Mouse (Mus musculus): Measurements from ENCODE around the gene Gpr84. TPM values are rescaled to one million over a fixed set of nuclear protein-coding genes. Genes with fewer than 3 reads are reported as not detected.

Gpr84 gene
- not detected for total RNA-seq (2022)

DNA sequence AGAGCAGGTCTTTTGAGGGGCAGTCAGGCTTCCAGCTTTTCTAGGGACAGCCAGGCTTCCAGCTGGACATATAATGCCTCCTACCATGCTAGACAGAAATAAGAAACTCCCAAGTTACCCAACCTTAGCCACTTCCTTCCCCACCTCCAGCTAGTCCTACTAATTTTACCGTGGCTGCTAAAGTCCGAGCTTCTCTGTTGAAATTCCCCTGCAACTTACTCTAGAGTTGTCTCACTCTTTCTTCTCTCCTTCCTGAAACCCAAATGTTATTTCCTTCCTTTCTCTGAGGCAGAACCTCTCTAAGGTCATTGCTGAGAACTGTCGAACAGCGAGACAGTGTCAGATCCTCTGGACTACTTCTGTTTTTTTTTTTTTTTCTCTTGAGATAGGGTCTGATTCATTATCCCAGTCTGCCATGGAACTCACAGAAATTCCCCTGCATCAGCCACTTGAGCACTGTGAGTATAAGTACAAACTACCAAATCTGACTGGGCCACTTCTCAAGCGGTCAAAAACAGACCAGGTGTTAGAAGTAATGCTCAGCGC, at the start of gene Gpr84:
Gene Gpr84 (minus strand): TSS at position 248 of the 546 bp plus-strand sequence.
- no peak for DNase-seq (ENCODE audit: low spot score)

DNA sequence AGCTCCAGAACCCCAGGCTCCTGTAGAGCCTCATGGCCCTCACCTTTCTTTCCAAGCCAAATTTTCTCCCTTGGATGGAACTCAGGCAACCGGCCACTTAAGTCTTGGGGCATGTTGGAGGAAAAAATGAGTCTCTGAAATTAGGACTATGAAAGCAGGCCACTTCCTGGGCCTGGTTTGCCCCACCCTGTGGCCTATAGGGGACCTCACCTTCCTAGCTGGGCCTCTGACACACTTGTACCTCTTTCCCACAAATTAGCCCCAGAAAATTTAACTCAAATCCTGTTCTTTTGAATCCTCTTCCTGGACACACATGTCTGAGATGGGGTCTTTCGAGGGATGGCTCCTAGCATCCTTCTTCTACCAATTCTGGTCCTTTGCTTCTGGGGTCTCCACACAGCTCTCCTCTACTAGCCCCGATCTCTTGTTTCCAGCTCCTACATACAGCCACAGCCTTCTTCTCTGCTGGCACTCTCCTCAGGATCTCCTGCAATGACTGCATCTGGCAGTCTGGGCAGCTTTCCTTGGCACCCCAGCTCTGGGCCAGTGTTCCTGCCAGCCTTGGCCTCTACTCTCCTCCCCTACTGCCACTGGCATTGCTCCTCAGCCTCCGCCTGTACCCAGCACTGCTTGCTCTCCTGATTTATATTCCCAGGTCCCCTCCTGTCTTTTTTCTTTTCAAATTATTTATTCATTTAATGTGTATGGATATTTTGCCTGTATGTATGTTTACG, 49.6 kb upstream of the Gpr84 start:
- no peak for DNase-seq (ENCODE audit: low spot score)

DNA sequence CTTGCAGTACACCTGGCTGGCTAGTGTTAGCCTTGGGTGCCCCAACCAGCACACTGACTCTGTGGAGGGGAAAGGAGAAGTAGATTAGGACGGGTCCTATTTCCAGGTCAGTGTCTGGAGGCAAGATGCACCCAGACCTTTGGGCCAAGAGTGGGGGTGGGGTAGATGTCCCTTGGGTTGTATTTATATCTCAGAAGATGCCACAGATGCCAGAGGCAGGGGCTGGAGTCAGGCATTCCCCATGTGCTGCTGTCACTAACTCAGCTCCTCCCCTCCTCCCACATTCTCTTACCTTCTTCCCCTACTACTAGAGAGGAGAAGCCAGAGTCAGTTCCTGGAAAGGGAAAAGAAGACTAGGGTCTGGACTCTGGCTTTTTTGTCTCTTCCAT, 48.7 kb upstream of the Gpr84 start:
- DNase-seq (ENCODE audit: low spot score) = no peak

DNA sequence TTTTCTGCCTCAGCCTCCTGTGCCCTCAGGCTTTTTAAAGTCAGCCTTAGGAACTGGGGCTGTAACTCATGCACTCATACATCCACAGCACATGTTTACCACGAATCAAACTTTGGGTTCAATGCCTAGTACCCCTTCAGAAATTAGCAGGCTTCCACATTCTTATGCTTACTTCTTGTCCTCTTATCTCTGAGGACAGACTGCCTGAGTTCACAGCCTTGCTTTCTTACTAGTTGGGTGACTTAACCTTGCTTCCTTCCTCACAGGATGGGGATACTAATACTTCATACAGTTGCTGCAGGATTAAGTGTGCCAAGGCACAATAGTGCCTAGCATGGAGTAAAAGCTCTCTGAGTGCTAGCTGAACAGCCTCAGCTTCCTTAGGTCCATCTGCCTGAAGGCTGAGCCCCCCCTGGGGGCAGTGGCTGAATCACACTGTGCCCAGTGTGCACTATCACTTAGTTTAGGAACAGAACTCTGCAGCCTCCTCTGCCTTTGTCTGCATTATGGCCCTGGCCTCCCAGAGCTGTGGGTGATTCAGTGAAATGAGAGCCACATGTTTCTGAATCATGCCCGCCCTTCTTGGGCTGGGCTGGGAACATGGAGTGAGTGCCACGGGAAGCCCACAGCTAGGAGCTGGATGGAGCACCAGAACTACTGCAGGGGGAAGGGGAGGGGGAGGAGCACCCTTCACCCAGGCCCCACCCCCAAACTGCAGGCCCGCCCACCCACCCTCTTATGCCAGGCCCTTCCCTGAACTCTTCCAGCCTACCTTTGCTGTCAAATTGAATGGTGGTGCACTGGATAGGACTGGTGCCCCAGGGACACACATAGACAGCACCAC, 48.1 kb upstream of the Gpr84 start:
- DNase-seq (ENCODE audit: low spot score) = no peak

DNA sequence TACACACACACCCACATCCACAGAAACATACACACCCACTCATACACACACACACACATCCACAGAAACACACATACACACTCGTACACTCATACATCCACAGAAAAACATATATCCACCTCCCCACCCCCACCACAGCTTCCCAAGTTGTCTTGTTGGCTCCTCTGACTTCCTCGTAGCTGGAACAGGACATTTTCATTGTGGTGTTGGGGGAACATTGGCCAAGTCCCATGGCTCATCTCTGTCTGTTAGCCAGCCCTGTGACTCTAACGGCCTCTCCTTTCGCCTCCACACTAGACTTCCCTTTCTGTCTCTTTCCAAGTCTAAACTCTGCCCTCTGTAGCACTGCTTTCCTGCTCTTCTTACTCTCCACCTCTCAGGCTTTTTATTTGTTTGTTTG, 47.4 kb upstream of the Gpr84 start:
- no peak for DNase-seq (ENCODE audit: low spot score)

DNA sequence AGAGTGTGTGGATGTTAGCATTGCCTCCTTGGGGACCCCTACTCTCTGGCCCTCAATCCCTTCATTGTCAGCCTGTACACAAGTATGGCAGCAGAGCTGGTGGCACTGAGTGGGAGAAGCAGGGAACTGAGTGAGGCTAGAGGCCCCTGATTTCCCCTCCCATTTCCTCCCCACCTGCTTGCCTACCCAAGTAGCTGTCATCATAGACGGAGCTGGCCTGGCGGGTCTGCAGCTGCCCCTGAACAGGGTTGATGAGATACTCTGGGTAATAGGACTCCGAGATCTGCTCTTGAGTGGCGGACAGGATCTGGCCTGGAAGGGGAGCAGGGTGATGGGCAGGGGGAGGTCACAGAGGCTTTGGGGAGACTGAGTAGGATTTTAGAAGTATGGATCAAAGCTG, 45.7 kb upstream of the Gpr84 start:
- no peak for DNase-seq (ENCODE audit: low spot score)

DNA sequence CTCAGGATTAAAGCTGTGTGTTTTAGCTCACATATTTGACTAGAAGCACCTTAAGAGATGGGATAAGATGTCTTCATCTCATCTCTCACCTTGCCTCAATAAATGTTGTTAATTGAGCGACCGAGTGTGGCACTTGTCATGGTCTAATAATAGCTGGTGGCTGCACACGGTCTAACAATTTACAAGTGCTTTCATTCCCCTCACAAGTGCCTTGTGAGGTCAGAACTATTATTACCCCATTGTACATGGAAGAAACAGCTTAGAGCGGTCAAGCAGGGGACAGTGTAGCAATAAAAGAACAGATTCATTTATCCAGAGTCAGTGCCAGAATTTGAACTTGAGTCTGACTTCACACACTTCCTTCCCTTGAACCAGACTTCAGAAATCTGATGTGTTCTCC, 45.0 kb upstream of the Gpr84 start:
- DNase-seq (ENCODE audit: low spot score) = no peak

DNA sequence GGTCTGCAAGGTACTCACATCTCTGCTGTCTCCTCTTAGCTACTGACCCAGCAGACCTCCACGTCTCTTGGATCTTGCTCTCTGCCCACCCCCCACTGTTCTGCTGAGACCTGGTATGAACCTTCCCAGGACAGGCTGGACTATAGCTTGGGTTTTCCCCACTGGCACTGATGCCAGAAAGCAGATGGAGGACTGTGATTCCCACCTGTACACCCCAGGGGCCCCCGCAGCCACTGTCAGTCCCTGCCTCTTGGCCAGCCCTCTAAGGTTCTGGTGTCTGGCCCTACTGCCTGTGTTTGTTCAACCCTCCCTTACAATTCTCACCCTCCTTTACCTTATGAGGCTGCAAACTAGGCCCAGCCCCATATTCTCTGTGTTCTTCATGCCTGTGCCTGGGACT, 44.3 kb upstream of the Gpr84 start:
- no peak for DNase-seq (ENCODE audit: low spot score)

DNA sequence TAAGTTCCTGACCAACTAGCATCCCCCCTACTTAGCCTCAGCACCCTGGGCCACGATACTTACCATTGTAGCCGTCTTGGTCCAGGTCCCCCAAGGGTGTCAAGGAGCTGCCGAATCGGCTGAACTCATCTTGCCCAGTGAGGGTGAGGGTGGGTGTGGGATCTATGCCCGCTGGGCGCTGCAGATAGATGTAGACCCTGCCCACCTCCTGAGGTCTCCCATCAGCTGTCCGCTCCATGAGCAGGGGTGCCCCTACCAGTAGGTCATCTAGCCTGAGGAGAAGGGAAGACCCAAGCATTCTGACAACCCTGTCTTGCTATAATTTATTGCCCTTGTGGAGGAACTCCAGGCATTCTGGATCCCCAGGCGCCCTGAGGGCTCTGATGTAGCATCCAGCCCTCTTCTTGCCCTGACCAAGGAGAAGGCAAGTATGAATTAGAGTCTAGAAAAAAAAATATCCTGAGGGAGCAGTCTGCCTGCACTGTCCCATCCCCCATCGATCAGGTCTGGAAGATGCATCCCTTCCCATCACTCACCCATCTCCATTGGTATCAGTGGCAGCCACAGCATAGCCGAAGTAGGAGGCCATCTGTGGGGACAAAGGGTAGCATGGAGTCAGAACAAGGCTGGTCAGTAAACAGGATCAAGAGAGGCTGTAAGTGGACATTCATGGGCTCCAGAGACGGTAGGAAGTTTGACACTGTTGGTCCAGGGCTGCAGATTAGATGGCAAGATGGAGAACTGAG, 43.3 kb upstream of the Gpr84 start:
- DNase-seq (ENCODE audit: low spot score) = no peak

DNA sequence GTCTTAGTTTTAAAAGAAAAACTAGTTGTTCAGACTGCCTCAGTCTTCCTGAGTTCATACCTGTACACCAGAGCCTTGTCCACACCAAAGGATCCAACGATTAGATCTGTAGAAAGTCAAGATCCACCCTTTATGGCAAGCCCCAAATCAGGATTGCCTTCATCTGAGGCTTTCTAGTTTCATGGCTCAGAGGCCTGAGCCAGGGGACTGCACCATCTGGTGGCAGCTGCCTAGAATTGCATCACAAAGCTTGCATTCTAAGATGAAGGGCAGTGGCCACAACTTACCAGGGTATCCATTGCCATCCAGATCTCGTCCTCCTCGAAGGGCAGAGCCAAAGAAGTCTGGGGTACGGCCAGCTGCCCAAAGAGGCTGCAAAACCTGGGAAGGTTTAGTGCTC, 42.4 kb upstream of the Gpr84 start:
- no peak for DNase-seq (ENCODE audit: low spot score)

DNA sequence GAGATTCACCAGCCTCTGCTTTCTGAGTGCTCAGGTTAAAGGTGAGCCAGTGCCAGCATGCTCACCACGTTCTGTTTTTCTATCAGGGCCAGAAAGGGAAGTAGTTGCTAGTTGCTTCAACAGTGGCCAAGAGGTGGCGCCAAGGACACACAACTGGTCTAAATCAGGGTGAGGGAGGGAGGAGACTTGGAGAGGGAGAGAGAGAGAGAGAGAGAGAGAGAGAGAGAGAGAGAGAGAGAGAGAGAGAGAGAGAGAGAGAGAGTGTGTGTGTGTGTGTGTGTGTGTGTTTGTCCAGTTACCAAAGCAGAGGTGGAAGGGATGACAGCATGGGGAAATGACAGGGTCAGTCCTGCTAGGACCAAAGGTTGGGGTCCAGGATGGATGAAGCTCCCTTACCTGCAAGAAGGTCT, 36.9 kb upstream of the Gpr84 start:
- DNase-seq (ENCODE audit: low spot score) = no peak

DNA sequence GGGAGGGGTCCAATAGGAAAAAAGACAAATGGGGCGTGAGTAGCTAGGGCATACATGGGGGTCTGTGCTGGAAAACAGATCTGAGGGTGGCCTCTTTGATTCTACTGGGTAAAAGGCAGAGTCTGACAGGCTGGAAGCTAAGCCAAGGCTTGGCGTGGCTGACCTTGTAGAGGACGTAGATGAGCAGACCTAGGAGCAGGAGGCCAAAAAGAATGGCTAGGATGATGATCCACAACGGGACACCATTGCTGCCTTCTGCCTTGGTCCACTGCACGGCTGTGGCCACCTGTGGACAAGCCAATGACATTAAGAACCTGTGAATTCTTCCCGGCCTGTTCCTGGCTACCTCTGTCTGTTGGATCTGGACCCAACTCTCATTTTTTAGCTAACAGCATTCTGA, 35.4 kb upstream of the Gpr84 start:
- DNase-seq (ENCODE audit: low spot score) = no peak

DNA sequence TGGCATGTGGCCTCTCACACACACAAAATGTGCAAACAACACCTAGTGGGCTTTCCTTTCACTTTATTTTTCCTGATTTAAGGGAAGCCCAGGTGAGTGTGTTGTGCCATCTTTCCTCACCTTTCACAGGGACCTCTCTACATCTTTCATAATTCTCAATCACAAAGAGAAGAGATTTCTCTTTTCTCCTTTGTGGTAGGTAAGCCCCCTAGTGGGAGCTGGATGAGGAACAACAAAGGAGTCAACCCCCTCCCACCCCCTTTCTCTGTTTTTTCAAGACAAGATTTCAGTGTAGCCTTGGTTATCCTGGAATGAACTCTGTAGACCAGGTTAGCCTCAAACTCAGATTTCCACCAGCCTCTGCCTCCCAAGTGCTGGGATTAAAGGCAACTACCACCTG, 33.1 kb upstream of the Gpr84 start:
- DNase-seq (ENCODE audit: low spot score) = no peak

DNA sequence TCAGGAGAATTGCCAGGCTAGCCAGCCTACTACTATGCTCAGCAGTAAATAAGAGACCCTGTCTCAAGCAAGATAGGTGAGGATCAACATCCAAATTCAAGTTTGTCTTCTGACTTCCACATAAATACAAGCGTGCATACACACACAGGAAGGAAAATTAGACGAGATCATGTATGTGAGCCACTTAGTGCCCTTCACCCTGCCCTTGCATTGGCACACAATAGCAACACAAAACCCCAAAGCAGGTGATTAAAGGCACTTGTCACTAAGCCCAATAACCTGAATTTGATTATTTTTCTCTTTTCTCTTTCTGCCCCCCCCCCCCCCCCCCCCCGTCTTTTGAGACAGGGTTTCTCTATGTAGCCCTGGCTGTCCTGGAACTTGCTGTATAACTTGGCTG, 32.6 kb upstream of the Gpr84 start:
- DNase-seq (ENCODE audit: low spot score) = no peak

DNA sequence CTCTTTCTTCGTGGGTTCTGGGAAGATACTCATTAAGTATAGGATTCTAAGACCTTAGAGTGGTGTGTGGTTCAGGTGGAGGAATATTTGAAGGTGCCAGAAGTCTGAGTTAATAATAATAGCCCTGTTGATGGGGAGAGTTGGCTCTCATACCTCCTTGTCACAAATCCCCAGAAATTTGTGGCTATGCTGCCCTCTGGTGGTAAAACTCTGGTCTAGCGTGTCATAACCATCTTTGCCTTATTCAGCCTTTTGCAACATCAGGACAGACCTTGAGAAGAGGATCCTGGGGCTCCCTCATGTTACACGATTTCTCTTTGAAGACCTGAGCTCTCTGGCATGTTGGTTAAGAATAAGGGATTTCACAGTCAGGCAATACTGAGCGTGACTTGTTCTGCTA, 32.0 kb upstream of the Gpr84 start:
- peak; percentile 84 for DNase-seq (ENCODE audit: low spot score)

DNA sequence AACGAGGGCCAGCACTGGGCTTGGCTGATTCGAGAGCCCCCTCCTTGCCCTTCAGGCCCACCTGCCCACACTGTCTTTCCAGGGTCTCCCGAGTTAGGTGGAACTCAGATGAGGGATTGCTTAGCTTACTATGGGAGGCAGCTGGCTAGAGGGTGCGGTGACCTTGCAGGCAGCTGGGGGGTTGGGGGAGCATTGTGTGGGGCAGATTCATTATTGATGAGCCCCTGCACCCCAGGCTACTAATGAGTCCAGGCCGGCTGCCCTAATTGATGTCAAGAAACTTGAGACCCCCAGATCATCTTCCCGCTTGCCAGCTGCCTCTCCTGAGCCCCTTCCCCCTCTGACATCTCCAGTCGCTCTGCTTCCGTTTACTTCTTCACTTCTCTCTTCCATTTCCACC, 31.1 kb upstream of the Gpr84 start:
- no peak for DNase-seq (ENCODE audit: low spot score)

DNA sequence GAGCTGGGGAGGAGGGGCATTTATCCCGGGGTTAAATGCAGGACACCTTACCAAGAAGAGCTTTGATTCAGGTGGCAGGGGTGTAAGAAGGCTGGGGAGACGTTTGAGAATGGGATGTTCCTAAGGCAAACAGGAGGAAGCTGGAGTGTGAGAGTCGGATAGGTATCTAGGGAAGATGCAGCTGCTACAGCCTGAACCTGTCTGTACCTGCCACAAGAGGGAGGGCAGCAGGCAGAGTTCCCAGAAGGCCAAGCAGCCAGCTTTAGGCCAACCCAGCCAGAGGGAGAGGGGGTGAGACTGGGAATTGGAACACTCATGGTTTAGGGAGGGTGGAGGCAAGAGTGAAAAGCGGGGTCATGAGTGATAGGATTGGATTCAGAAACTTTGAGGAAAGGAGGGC, 30.4 kb upstream of the Gpr84 start:
- no peak for DNase-seq (ENCODE audit: low spot score)

DNA sequence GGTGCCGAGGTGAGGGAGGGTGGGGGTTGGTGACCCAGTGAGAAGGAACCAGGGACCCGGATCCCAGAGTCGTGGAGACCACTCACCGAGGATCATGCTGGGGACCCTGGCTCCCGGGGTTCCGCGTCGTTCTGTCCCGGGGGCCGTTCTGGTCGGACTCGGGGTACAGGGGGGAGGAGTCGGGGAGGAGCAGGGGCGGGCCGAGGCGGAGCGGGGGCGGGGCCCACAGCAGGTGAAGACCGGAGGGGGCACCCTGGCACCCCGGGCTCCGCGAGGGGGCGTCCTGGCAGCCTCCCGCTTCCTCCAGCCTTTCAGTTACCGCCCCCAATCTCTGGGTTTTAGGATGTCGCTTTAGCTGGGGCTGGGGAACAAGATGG, 29.5 kb upstream of the Gpr84 start, which contains the start of gene Zfp385a:
Gene Zfp385a (minus strand): TSS at position 133 of the 377 bp plus-strand sequence.
- DNase-seq (ENCODE audit: low spot score) = no peak

DNA sequence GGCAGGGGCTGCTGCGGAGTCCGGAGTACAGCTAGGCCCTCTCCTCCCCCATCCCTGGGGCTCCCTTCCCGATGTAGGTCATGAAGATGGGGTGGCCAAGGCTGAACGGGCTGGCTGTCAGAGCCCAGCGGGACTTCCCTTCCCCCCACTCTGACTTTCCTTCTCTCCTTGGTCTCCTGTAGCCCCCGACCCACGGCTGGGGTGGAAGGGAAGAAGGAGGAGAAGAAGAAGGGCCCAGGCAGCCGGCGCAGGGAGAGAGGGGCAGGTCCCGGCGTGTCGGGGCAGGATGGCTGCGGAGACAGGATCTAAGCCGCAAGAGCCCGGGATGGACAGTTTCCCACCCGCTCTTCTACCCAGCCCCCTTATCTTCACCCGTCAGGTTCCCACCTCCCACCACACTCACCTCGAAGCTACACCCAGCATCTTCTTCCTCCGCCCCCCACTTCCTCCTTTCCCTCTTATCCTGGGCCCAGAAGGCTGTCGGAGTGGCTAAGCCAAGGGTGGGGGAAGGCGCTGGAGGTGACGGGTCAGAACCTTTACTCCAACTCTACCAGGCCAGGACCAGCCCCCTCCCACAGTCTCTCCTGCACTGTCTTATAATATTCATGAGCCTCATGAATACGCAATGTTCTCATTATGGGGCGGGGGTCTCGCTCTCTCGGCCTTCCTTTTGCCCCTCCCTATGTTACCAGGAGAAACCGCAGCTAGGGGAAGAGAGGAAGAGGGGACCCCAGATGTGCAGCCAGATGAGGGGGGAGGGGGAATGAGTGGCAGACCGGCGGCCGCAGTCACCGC, 29.0 kb upstream of the Gpr84 start:
- DNase-seq (ENCODE audit: low spot score) = no peak

DNA sequence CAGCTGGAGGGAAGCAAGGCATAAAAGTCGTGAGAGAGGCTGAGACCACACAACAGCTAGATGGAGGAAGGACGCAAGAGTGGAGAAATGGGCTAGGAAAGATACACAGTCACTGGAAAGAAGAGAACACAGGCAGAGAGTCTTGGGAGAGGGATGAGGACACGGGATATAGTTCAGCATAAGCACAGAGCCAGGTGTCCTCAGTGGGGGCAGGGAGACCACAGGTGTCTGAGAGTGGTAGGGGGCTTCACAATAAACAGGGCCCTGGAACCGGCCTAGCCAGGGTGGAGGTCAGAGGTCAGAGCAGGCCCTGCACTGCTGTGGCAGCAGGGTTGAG, 28.4 kb upstream of the Gpr84 start:
- no peak for DNase-seq (ENCODE audit: low spot score)

DNA sequence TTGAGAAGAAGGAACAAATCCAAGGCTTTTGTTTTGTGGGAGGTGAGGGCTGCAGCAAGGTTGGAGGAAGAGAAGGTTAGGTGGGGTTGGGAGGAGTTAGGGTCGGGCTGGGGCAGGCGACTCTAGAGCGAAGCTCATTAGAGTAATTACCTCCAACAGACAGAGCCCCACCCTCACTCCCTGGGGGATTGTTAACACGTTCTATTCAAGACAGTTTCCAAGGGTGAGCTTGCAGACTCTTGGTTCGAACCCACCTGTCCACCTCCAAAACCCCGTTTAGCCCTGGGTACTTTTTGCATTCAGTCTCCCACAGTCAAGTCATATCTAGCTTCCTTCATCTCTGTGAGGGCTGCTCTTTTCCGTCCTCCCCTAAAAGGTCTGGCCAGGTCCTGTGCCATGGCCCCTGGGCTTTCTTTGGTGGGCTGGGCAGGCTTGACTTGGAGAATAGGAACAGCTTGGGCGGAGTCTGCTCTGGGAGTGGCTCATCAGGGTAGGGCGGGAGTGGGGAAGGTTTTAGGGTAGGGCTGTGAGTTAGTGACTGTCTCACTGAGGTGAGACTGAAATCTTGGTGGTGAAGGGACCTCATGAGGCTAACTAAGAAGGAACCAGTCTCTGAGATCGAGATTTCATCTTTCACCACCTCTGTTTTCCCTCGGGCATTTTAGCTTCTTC, 26.7 kb upstream of the Gpr84 start:
- no peak for DNase-seq (ENCODE audit: low spot score)
